Mouse (Mus musculus) forebrain, embryonic 11.5 days (tissue): Measurements from ENCODE around the gene Nubp2. TPM values are rescaled to one million over a fixed set of nuclear protein-coding genes. Genes with fewer than 3 reads are reported as not detected.
A peak's percentile ranks its signal among the peaks of the same experiment; 100 is the strongest.

ENCODE experiments used
- ATAC-seq: fragments of 200-750 bp; cut with Nextera tagmentation; replicated peaks from 2 replicates; pipeline ENCODE4 v1.8.0; 2017; ENCODE audit warnings: moderate TSS enrichment; ENCODE audit not compliant: low FRiP score
- DNase-seq: peaks from one replicate; pipeline ENCODE4 v3.0.0-alpha.2; 2017; ENCODE audit warnings: low spot score
- H3K27ac ChIP-seq: fragments of 300-500 bp; sonication (generic); 2 replicates; pipeline ENCODE4 v1.5.1; 2014; ENCODE audit warnings: low read depth, low read length
- H3K27me3 ChIP-seq: fragments of 300-500 bp; sonication (generic); 2 replicates; pipeline ENCODE4 v1.6.1; 2014; ENCODE audit warnings: mild to moderate bottlenecking, low read length, mixed read lengths; ENCODE audit not compliant: control insufficient read depth, insufficient read depth
- H3K36me3 ChIP-seq: fragments of 300-500 bp; sonication (generic); 2 replicates; pipeline ENCODE4 v1.6.1; 2014; ENCODE audit warnings: mild to moderate bottlenecking, low read length, moderate library complexity, mixed read lengths; ENCODE audit not compliant: control insufficient read depth, insufficient read depth
- H3K4me1 ChIP-seq: fragments of 300-500 bp; sonication (generic); replicated peaks from 2 replicates; pipeline ENCODE4 v1.6.1; 2014; ENCODE audit warnings: low read length, mixed read lengths; ENCODE audit not compliant: control insufficient read depth, insufficient read depth
- H3K4me2 ChIP-seq: fragments of 300-500 bp; sonication (generic); 2 replicates; pipeline ENCODE4 v1.6.1; 2014; ENCODE audit warnings: low read depth, mild to moderate bottlenecking, low read length, moderate library complexity, mixed read lengths; ENCODE audit not compliant: severe bottlenecking
- H3K4me3 ChIP-seq: fragments of 300-500 bp; sonication (generic); 2 replicates; pipeline ENCODE4 v1.5.1; 2014; ENCODE audit warnings: low read depth, low read length
- H3K9ac ChIP-seq: fragments of 300-500 bp; sonication (generic); 2 replicates; pipeline ENCODE4 v1.6.1; 2014; ENCODE audit warnings: low read length
- H3K9me3 ChIP-seq: fragments of 300-500 bp; sonication (generic); 2 replicates; pipeline ENCODE4 v1.6.1; 2016; ENCODE audit warnings: low read length, mixed read lengths; ENCODE audit not compliant: control insufficient read depth
- WGBS: fragments of 180-500 bp; shearing (Covaris S2); extraction: QIAGEN DNeasy Blood & Tissue Kit; methylation state at CpG from one replicate; pipeline ENCODE4 v1.1.7; 2014; 5-methylcytosine and 5-hydroxymethylcytosine counted together
- polyA plus RNA-seq: library from polyadenylated mRNA; unstranded; fragments of >200 nt; fragmentation: Nextera tagmentation; extraction: Ambion mirVana; gene quantifications from 2 replicates; pipeline ENCODE4 v1.2.1, GENCODE M21; 2014

Nubp2 gene
- polyA plus RNA-seq, 1 experiment from 2014 or later = 71.9 TPM

GRCm38 (mm10) chr17:24860076-24860475, 26.1 kb downstream of the Nubp2 start:
- no peak overlapping the region for H3K4me2 ChIP-seq
- H3K4me1 ChIP-seq = no peaks in the 10 kb centered on the region
- no peaks in the 10 kb centered on the region for H3K9me3 ChIP-seq
- DNase-seq = peak; percentile 41
- WGBS = 92% methylated on average over 8 of the region's 8 CpGs
- ATAC-seq = no peak
- no peaks in the 10 kb centered on the region for H3K36me3 ChIP-seq
- no peak overlapping the region for H3K27ac ChIP-seq
- no peaks in the 10 kb centered on the region for H3K27me3 ChIP-seq
- H3K9ac ChIP-seq = no peak overlapping the region
- no peak overlapping the region for H3K4me3 ChIP-seq

DNA sequence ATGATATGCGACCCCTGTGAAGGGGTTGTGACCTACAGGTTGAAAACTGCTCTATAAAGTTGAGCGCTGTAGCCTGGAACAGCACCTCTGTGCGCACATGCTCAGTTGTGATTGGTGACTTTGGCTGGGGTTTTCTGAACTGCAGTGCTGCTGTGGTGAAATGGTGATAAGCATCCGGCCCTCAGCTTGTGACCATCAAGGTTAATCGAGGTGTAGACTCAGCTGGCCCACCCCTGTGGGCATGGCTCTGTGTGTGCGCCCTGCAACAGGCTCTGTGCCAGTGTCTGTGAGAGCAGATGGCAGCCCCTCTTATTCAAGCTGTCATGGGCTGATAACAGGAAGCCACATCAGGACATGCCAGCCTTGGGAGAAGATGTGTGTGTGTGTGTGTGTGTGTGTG, 27.2 kb downstream of the Nubp2 start:
- Histone ChIP-seq H3K27ac (no peak overlapping the region), H3K4me2 (no peak overlapping the region), H3K4me3 (no peak overlapping the region), H3K9me3 (no peaks in the 10 kb centered on the region), H3K9ac (no peak overlapping the region), H3K4me1 (no peaks in the 10 kb centered on the region), H3K27me3 (no peaks in the 10 kb centered on the region), H3K36me3 (no peaks in the 10 kb centered on the region)
- 88% methylated on average over 6 of the region's 6 CpGs for WGBS
- no peak for ATAC-seq
- no peak for DNase-seq

- Histone ChIP-seq H3K9ac (no peak overlapping the region), H3K4me1 (no peaks in the 10 kb centered on the region), H3K4me3 (no peak overlapping the region), H3K36me3 (no peaks in the 10 kb centered on the region), H3K27ac (no peak overlapping the region), H3K27me3 (no peaks in the 10 kb centered on the region), H3K9me3 (no peaks in the 10 kb centered on the region), H3K4me2 (no peak overlapping the region)
- ATAC-seq (no peak), DNase-seq (peak; percentile 41)
- WGBS = 89% methylated on average over 8 of the region's 8 CpGs
Observed at GRCm38 (mm10) chr17:24857831-24858470, 28.2 kb downstream of the Nubp2 start.

DNA sequence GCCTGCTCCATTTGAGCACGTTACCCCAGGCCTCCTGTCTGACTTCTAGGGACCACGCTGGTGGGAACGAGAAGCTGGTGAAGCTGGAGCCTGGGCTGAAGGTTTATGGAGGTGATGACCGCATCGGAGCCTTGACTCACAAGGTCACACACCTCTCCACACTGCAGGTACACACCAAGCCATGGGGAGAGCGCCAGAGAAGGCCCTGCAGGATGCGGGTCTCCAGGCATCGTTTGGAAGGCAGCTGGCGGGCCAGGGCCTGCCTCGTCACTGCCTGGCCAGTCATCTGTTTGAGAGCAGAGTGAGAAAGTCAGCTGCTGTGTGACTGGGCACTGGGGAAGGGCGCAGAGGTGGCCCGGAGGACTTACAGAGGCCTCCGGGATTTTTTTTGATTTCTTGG, 29.6 kb downstream of the Nubp2 start:
- Histone ChIP-seq H3K36me3 (no peaks in the 10 kb centered on the region), H3K9ac (no peak overlapping the region), H3K4me3 (no peak overlapping the region), H3K4me2 (no peak overlapping the region), H3K4me1 (no peaks in the 10 kb centered on the region), H3K9me3 (no peaks in the 10 kb centered on the region), H3K27me3 (peaks cover under 1% of the 10 kb centered on the region; the same call in 1 of the 2 replicates), H3K27ac (no peak overlapping the region)
- 88% methylated on average over 13 of the region's 13 CpGs for WGBS
- peak; percentile 38 for DNase-seq
- ATAC-seq = no peak

DNA sequence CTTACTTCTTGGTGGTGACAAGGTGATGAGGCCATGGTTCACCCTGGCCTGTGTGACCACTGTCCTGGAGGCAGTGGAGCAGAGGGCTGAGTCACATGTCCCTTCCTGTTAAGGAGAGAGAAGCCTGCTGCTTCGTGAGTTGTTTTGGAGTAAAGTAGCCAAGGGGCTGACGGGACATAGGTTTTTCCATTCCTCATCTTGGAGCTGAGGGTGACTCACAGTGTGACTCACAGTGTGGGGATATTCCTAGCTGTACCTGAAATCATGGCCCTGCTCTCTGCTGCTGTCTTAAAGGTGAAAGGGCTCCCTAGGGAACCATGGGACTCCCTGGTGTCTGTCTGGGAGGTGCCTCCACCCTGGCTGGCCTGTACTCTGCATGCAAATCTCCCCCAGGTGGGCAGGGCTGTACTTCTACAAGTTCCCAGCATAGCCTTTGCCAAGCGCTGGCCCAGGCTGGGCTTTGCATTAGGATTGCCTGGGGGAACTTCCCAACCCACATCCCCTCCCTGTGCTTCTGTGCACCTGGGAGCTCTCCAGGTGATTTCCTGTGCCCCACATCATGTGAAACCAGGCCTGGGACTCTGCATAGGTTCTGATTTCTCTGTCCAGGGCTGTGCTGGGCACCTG, 30.2 kb downstream of the Nubp2 start:
- Histone ChIP-seq H3K9ac (no peak overlapping the region), H3K4me1 (peaks cover 4% of the 10 kb centered on the region), H3K4me2 (no peak overlapping the region), H3K4me3 (no peak overlapping the region), H3K36me3 (no peaks in the 10 kb centered on the region), H3K9me3 (no peaks in the 10 kb centered on the region), H3K27ac (no peak overlapping the region), H3K27me3 (peaks cover 7% of the 10 kb centered on the region)
- ATAC-seq = no peak
- peak; percentile 33 for DNase-seq
- WGBS = 79% methylated on average over 3 of the region's 3 CpGs

DNA sequence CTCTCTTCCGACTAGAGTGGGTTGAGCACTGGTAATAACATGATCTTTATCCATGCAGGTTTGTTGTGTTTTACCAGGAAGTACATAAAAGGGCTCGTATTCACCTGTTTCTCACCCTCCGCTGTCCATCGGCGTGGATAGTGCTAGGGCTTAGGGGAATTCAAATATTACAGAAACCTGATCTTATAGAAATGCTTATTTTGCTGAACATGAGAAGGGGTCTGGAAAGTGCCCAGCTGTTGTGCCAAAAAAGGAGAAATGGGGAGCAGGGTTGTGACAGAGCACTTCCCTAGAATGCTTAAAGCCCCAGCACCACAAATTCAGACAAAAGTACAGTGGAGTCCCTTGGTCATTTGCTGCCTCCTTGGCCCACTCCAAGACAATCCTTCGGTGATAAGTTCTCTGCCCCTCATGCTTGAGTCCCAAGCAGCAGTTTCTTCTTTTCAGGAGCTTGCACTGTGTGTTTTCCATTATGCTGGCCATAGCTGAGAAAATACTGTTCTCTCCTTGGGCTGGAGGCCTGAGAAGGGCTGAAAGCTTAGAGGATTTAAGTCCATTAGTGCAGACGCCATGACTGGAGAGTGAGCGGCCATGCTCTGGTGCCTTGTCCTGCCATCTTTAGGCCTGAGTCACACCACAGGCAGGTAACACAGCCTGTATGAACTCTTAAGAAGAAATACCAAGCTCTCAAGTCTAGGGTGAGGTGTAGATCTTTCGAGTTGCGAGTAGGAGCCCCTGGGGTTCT, 34.6 kb downstream of the Nubp2 start:
- 82% methylated on average over 10 of the region's 10 CpGs for WGBS
- DNase-seq = no peak
- no peak overlapping the region; the same call in 1 of the 2 replicates for H3K4me3 ChIP-seq

DNA sequence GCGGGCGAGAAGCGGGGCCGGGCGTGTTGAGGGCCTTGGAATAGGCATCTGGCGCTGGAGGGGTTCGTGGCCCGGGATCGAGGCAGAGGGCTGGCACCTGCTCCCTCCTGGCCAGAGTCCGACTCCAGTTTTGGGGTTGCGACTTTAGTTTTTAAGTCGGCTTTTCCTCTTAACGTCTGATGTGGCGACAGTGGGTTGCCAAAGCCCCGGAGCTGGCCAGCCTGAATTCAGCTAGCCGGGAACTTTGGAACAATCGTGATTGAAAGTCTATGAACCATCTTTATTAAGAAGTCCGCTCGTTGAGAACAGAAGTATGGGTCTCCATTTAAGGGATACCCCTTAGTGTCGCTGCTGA, 35.4 kb downstream of the Nubp2 start:
- Histone ChIP-seq H3K9me3 (no peaks in the 10 kb centered on the region), H3K4me1 (peaks cover 10% of the 10 kb centered on the region), H3K9ac (peak overlapping the region; percentile 68), H3K27ac (no peak overlapping the region), H3K4me3 (peak overlapping the region; percentile 76), H3K27me3 (peaks cover 9% of the 10 kb centered on the region), H3K4me2 (peak overlapping the region; percentile 94), H3K36me3 (no peaks in the 10 kb centered on the region)
- ATAC-seq (no peak), DNase-seq (no peak)
- 2% methylated on average over 20 of the region's 20 CpGs for WGBS

More for the DNA sequence above, 34.6 kb downstream of the Nubp2 start:
- no peaks in the 10 kb centered on the region for H3K36me3 ChIP-seq
- peak overlapping the region; percentile 68 for H3K9ac ChIP-seq
- H3K27ac ChIP-seq = no peak overlapping the region
- H3K4me2 ChIP-seq = peak overlapping the region; percentile 94
- ATAC-seq = no peak
- no peaks in the 10 kb centered on the region for H3K9me3 ChIP-seq
- peaks cover 9% of the 10 kb centered on the region for H3K27me3 ChIP-seq
- peaks cover 10% of the 10 kb centered on the region for H3K4me1 ChIP-seq

GRCm38 (mm10) chr17:24850065-24850772, 35.9 kb downstream of the Nubp2 start, which contains the start of gene Fahd1:
TSS of gene Fahd1 (minus strand) at chr17:24850364.
- ATAC-seq (peak; percentile 100), DNase-seq (peak; percentile 96)
- H3K4me2 ChIP-seq = peak within 1 kb of the TSS; percentile 94
- no peaks in the 10 kb centered on the region for H3K36me3 ChIP-seq
- H3K27me3 ChIP-seq = peaks cover 9% of the 10 kb centered on the region
- no peaks in the 10 kb centered on the region for H3K9me3 ChIP-seq
- peak within 1 kb of the TSS; percentile 79; the same call in 1 of the 2 replicates for H3K27ac ChIP-seq
- peak within 1 kb of the TSS; percentile 70 for H3K9ac ChIP-seq
- H3K4me3 ChIP-seq = peak within 1 kb of the TSS; percentile 76
- under 1% methylated on average over 58 of the region's 58 CpGs for WGBS
- H3K4me1 ChIP-seq = peaks cover 10% of the 10 kb centered on the region
